ENCODE assay signal across 12 mouse cellular contexts in genomic region chr2:167271121-167271521, GRCm38 (mm10). TPM values are rescaled to one million over a fixed set of nuclear protein-coding genes. Genes with fewer than 3 reads are reported as not detected.
A peak's percentile ranks its signal among the peaks of the same experiment; 100 is the strongest.
DNase-seq lines count a peak whose midpoint lies in the region; ATAC-seq and TF ChIP-seq lines count a peak whose summit lies in the region.
"Had no signal": no experiment of that assay in that cellular context is flagged by ENCODE, and none has a peak within 500 bp of the region (broad histone marks: within the 10 kb centered on the region; RNA-seq: fewer than 3 reads in every experiment).

No protein-coding gene starts in this region.

- no peak overlapping the region for H3K9ac ChIP-seq in liver, postnatal 0 days (replicated peaks)
- H3K9ac ChIP-seq: embryonic facial prominence, embryonic 13.5 days had no signal

- no peak overlapping the region for H3K4me3 ChIP-seq in liver, postnatal 0 days (ENCODE audit: low read depth, low read length)
- H3K4me3 ChIP-seq: embryonic facial prominence, embryonic 13.5 days; myocyte had no signal

- WGBS in liver, postnatal 0 days (ENCODE audit: insufficient replicate concordance) = 52% methylated on average over 9 of the region's 9 CpGs

- TF ChIP-seq EP300 in liver, postnatal 0 days (IDR thresholded peaks at IDR 0.05; ENCODE audit: low read depth) = no peak

- no peak overlapping the region for H3K27ac ChIP-seq in liver, postnatal 0 days (ENCODE audit: low read depth)
- H3K27ac ChIP-seq: embryonic facial prominence, embryonic 13.5 days had no signal

- peak; percentile 33; the same call in 1 of the 2 replicates for ATAC-seq in liver, postnatal 0 days
- ATAC-seq: intestine, embryonic 16.5 days had no signal

- no peaks in the 10 kb centered on the region for H3K9me3 ChIP-seq in liver, postnatal 0 days (ENCODE audit: low read length)
- H3K9me3 ChIP-seq: embryonic facial prominence, embryonic 13.5 days had no signal

- H3K27me3 ChIP-seq in liver, postnatal 0 days (ENCODE audit: insufficient read depth, low read length) = no peaks in the 10 kb centered on the region
- H3K27me3 ChIP-seq: embryonic facial prominence, embryonic 13.5 days had no signal

- DNase-seq in cerebellum, adult 11-12 months = peak; percentile 1
- DNase-seq in cerebellum, postnatal 4 days (ENCODE audit: low spot score in 2 of 2) = no peak
- DNase-seq in liver, postnatal 0 days = no peak
- DNase-seq in liver = no peak
- DNase-seq in gastrocnemius, postnatal 4 days (ENCODE audit: low spot score in 2 of 2) = peak; percentile 15 to 46
- DNase-seq in testis, postnatal 14 days (ENCODE audit: low spot score) = peak; percentile 2
- no peak for DNase-seq in neural tube, embryonic 10.5 days (ENCODE audit: extremely low spot score, low spot score)
- no peak for DNase-seq in retina, postnatal 1 day

- no peak overlapping the region for H3K4me2 ChIP-seq in liver, postnatal 0 days (ENCODE audit: low read depth, low read length)
- H3K4me2 ChIP-seq: embryonic facial prominence, embryonic 13.5 days had no signal

- no peak for TF ChIP-seq CTCF in liver, postnatal 0 days (IDR thresholded peaks at IDR 0.05; ENCODE audit: low read depth)

- no peaks in the 10 kb centered on the region for H3K36me3 ChIP-seq in liver, postnatal 0 days (replicated peaks; ENCODE audit: insufficient read depth, low read length)
- H3K36me3 ChIP-seq: embryonic facial prominence, embryonic 13.5 days had no signal

- no peaks in the 10 kb centered on the region for H3K4me1 ChIP-seq in liver, postnatal 0 days (ENCODE audit: insufficient read depth)
- H3K4me1 ChIP-seq: embryonic facial prominence, embryonic 13.5 days had no signal

RNA-seq across cellular contexts. Expression of gene Ptgis, which starts 30.7 kb away (rescaled TPM):
- 1.1 and 1.8 TPM in 2 replicates for polyA plus RNA-seq in liver, postnatal 0 days (2015; fragmentation: Nextera tagmentation; extraction: Ambion mirVana)
- 10 to 100 TPM; 26.8 to 27.1 TPM for total RNA-seq in gastrocnemius, postnatal 4 days (2021)
- total RNA-seq: granulocyte monocyte progenitor cell, adult 5-6 weeks had no signal

Comparison
In these comparisons a context has a peak if more than half of its experiments do, and no peak if none do; other contexts are left out.
1. DNase-seq: peak in cerebellum, adult 11-12 months (single experiment), gastrocnemius, postnatal 4 days (2 of 2) and testis, postnatal 14 days (single experiment); none in cerebellum, postnatal 4 days (0 of 2), liver, postnatal 0 days (single experiment), liver (single experiment), neural tube, embryonic 10.5 days (single experiment) and retina, postnatal 1 day (single experiment).